Mouse (Mus musculus) forebrain, embryonic 11.5 days (tissue): Measurements from ENCODE around the gene Plekhh3. TPM values are rescaled to one million over a fixed set of nuclear protein-coding genes. Genes with fewer than 3 reads are reported as not detected.

ENCODE experiments used
- ATAC-seq: fragments of 200-750 bp; cut with Nextera tagmentation; replicated peaks from 2 replicates; pipeline ENCODE4 v1.8.0; 2017; ENCODE audit warnings: moderate TSS enrichment; ENCODE audit not compliant: low FRiP score
- DNase-seq: peaks from one replicate; pipeline ENCODE4 v3.0.0-alpha.2; 2017; ENCODE audit warnings: low spot score
- H3K27ac ChIP-seq: fragments of 300-500 bp; sonication (generic); 2 replicates; pipeline ENCODE4 v1.5.1; 2014; ENCODE audit warnings: low read depth, low read length
- H3K27me3 ChIP-seq: fragments of 300-500 bp; sonication (generic); 2 replicates; pipeline ENCODE4 v1.6.1; 2014; ENCODE audit warnings: mild to moderate bottlenecking, low read length, mixed read lengths; ENCODE audit not compliant: control insufficient read depth, insufficient read depth
- H3K36me3 ChIP-seq: fragments of 300-500 bp; sonication (generic); 2 replicates; pipeline ENCODE4 v1.6.1; 2014; ENCODE audit warnings: mild to moderate bottlenecking, low read length, moderate library complexity, mixed read lengths; ENCODE audit not compliant: control insufficient read depth, insufficient read depth
- H3K4me1 ChIP-seq: fragments of 300-500 bp; sonication (generic); replicated peaks from 2 replicates; pipeline ENCODE4 v1.6.1; 2014; ENCODE audit warnings: low read length, mixed read lengths; ENCODE audit not compliant: control insufficient read depth, insufficient read depth
- H3K4me2 ChIP-seq: fragments of 300-500 bp; sonication (generic); 2 replicates; pipeline ENCODE4 v1.6.1; 2014; ENCODE audit warnings: low read depth, mild to moderate bottlenecking, low read length, moderate library complexity, mixed read lengths; ENCODE audit not compliant: severe bottlenecking
- H3K4me3 ChIP-seq: fragments of 300-500 bp; sonication (generic); 2 replicates; pipeline ENCODE4 v1.5.1; 2014; ENCODE audit warnings: low read depth, low read length
- H3K9ac ChIP-seq: fragments of 300-500 bp; sonication (generic); 2 replicates; pipeline ENCODE4 v1.6.1; 2014; ENCODE audit warnings: low read length
- H3K9me3 ChIP-seq: fragments of 300-500 bp; sonication (generic); 2 replicates; pipeline ENCODE4 v1.6.1; 2016; ENCODE audit warnings: low read length, mixed read lengths; ENCODE audit not compliant: control insufficient read depth
- WGBS: fragments of 180-500 bp; shearing (Covaris S2); extraction: QIAGEN DNeasy Blood & Tissue Kit; methylation state at CpG from one replicate; pipeline ENCODE4 v1.1.7; 2014; 5-methylcytosine and 5-hydroxymethylcytosine counted together
- polyA plus RNA-seq: library from polyadenylated mRNA; unstranded; fragments of >200 nt; fragmentation: Nextera tagmentation; extraction: Ambion mirVana; gene quantifications from 2 replicates; pipeline ENCODE4 v1.2.1, GENCODE M21; 2014

Plekhh3 gene
- polyA plus RNA-seq, 1 experiment from 2014 or later, result 7.9 TPM

GRCm38 (mm10) chr11:101195571-101195970, 24.4 kb upstream of the Plekhh3 start:
- Histone ChIP-seq H3K4me1 (0 out of 2 replicates have a peak, but pooled peaks cover 3% of the 10 kb centered on the region), H3K4me2 (no peak overlapping the region), H3K4me3 (no peak overlapping the region), H3K27ac (no peak overlapping the region), H3K27me3 (no peaks in the 10 kb centered on the region), H3K9me3 (no peaks in the 10 kb centered on the region), H3K36me3 (no peaks in the 10 kb centered on the region; the same call in 1 of the 2 replicates), H3K9ac (no peak overlapping the region)
- DNase-seq (no peak), ATAC-seq (no peak)
- 87% methylated on average over 8 of the region's 8 CpGs for whole genome bisulfite sequencing

GRCm38 (mm10) chr11:101195101-101195500, 23.9 kb upstream of the Plekhh3 start:
- ATAC-seq (no peak), DNase-seq (no peak)
- no peaks in the 10 kb centered on the region for H3K27me3 ChIP-seq
- H3K9me3 ChIP-seq, result no peaks in the 10 kb centered on the region
- H3K4me3 ChIP-seq, result no peak overlapping the region
- H3K9ac ChIP-seq, result no peak overlapping the region
- H3K4me1 ChIP-seq, result peaks cover 6% of the 10 kb centered on the region; the same call in 1 of the 2 replicates
- H3K27ac ChIP-seq, result no peak overlapping the region
- WGBS, result 100% methylated on average over 1 of the region's 1 CpGs
- H3K36me3 ChIP-seq, result no peaks in the 10 kb centered on the region; the same call in 1 of the 2 replicates
- no peak overlapping the region for H3K4me2 ChIP-seq

GRCm38 (mm10) chr11:101194643-101195042, 23.5 kb upstream of the Plekhh3 start:
- no peak for DNase-seq
- no peaks in the 10 kb centered on the region; the same call in 1 of the 2 replicates for H3K36me3 ChIP-seq
- ATAC-seq, result no peak
- no peak overlapping the region for H3K4me2 ChIP-seq
- H3K27me3 ChIP-seq, result no peaks in the 10 kb centered on the region
- peaks cover 9% of the 10 kb centered on the region; the same call in 1 of the 2 replicates for H3K4me1 ChIP-seq
- H3K4me3 ChIP-seq, result no peak overlapping the region
- H3K9ac ChIP-seq, result no peak overlapping the region
- WGBS, result 84% methylated on average over 6 of the region's 6 CpGs
- H3K27ac ChIP-seq, result no peak overlapping the region
- no peaks in the 10 kb centered on the region for H3K9me3 ChIP-seq

GRCm38 (mm10) chr11:101194137-101194536, 23.0 kb upstream of the Plekhh3 start:
- Histone ChIP-seq H3K36me3 (no peaks in the 10 kb centered on the region; the same call in 1 of the 2 replicates), H3K4me1 (peaks cover 9% of the 10 kb centered on the region; the same call in 1 of the 2 replicates), H3K9me3 (no peaks in the 10 kb centered on the region), H3K27ac (no peak overlapping the region), H3K4me2 (no peak overlapping the region), H3K27me3 (no peaks in the 10 kb centered on the region), H3K9ac (no peak overlapping the region), H3K4me3 (no peak overlapping the region)
- WGBS, result 87% methylated on average over 5 of the region's 5 CpGs
- DNase-seq, result no peak
- ATAC-seq, result no peak

- WGBS, result 87% methylated on average over 7 of the region's 7 CpGs
- H3K27me3 ChIP-seq, result no peaks in the 10 kb centered on the region
- H3K4me3 ChIP-seq, result no peak overlapping the region
- DNase-seq (no peak), ATAC-seq (no peak)
- peaks cover 9% of the 10 kb centered on the region; the same call in 1 of the 2 replicates for H3K4me1 ChIP-seq
- no peak overlapping the region for H3K27ac ChIP-seq
- H3K9me3 ChIP-seq, result no peaks in the 10 kb centered on the region
- no peaks in the 10 kb centered on the region; the same call in 1 of the 2 replicates for H3K36me3 ChIP-seq
- no peak overlapping the region for H3K4me2 ChIP-seq
- H3K9ac ChIP-seq, result no peak overlapping the region
Observed at GRCm38 (mm10) chr11:101193076-101193475, 21.9 kb upstream of the Plekhh3 start.

- no peak for DNase-seq
- Histone ChIP-seq H3K36me3 (no peaks in the 10 kb centered on the region; the same call in 1 of the 2 replicates), H3K27ac (no peak overlapping the region), H3K27me3 (no peaks in the 10 kb centered on the region), H3K4me1 (peaks cover 9% of the 10 kb centered on the region; the same call in 1 of the 2 replicates), H3K9ac (no peak overlapping the region), H3K4me3 (no peak overlapping the region), H3K4me2 (no peak overlapping the region), H3K9me3 (no peaks in the 10 kb centered on the region)
- ATAC-seq, result no peak
- WGBS, result 89% methylated on average over 6 of the region's 6 CpGs
Observed at GRCm38 (mm10) chr11:101192646-101193045, 21.5 kb upstream of the Plekhh3 start.

- Histone ChIP-seq H3K36me3 (no peaks in the 10 kb centered on the region), H3K9me3 (no peaks in the 10 kb centered on the region), H3K4me2 (no peak overlapping the region), H3K27ac (no peak overlapping the region), H3K4me1 (peaks cover 9% of the 10 kb centered on the region; the same call in 1 of the 2 replicates), H3K27me3 (no peaks in the 10 kb centered on the region), H3K9ac (no peak overlapping the region), H3K4me3 (no peak overlapping the region)
- DNase-seq (no peak), ATAC-seq (no peak)
- WGBS, result 81% methylated on average over 4 of the region's 4 CpGs
Observed at GRCm38 (mm10) chr11:101191919-101192470, 20.8 kb upstream of the Plekhh3 start.

- Histone ChIP-seq H3K4me1 (peaks cover 9% of the 10 kb centered on the region; the same call in 1 of the 2 replicates), H3K27me3 (no peaks in the 10 kb centered on the region)
- no peak for DNase-seq
Observed at GRCm38 (mm10) chr11:101190913-101191907, 20.1 kb upstream of the Plekhh3 start.

More at GRCm38 (mm10) chr11:101190913-101191907, 20.1 kb upstream of the Plekhh3 start:
- Histone ChIP-seq H3K36me3 (no peaks in the 10 kb centered on the region), H3K4me2 (no peak overlapping the region), H3K9ac (no peak overlapping the region), H3K9me3 (no peaks in the 10 kb centered on the region), H3K27ac (no peak overlapping the region), H3K4me3 (no peak overlapping the region)
- 57% methylated on average over 17 of the region's 17 CpGs for WGBS
- no peak for ATAC-seq
